1 mouse cellular context compared by ENCODE assay signal in the genomic region with DNA sequence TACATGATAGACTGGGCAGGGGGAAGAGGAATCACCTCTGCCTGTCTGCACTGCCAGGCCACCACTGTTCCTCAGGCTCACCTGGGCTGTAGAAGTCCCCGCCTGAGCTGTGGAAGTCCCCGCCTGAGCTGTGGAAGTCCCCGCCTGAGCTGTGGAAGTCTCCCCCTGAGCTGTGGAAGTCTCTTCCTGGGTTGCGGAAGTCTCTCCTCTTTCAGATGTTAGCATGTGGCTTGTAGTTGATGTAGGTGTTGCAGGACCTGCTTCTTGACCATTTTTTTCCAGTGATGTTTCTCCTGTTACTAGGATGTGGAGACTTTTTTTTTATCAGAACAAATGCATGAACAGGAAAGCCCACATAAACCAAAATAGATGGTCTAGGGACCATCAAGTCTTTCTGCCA. TPM values are rescaled to one million over a fixed set of nuclear protein-coding genes. Genes with fewer than 3 reads are reported as not detected.
"Had no signal": no experiment of that assay in that cellular context is flagged by ENCODE, and none has a peak within 500 bp of the region (broad histone marks: within the 10 kb centered on the region; RNA-seq: fewer than 3 reads in every experiment).

No protein-coding gene starts in this region.

RNA-seq across cellular contexts. Expression of a gene that starts 31.7 kb away (rescaled TPM):
- total RNA-seq: left cerebral cortex, postnatal 14 days had no signal
